Mouse (Mus musculus) spleen, adult 12 weeks (tissue): ENCODE data around the gene Gm20388.

Source experiments
- DNase-seq: peaks from one replicate; pipeline ENCODE4 v3.0.0; 2022; ENCODE audit warnings: low spot score

The Gm20388 gene

DNA sequence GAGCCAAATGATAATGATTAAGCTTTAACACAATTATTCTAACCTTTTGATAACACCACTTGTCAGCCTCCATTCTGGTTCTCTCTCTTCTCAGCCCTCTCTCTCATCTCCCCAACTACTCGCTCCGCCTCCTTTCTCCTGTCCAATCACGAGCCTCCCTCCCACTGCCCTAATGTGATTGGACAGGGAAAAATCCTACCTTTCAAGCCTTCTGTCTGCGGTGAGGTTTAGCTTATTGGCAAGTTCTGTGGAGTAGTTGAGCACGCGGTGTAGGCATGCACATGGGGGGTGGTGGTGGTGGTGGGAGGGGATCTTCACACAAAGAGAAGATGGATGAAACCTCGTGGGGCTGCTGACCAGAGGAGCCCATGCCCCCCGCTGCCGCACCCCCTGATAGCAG lies 102.3 kb downstream of the Gm20388 start:
- no peak for DNase-seq

DNA sequence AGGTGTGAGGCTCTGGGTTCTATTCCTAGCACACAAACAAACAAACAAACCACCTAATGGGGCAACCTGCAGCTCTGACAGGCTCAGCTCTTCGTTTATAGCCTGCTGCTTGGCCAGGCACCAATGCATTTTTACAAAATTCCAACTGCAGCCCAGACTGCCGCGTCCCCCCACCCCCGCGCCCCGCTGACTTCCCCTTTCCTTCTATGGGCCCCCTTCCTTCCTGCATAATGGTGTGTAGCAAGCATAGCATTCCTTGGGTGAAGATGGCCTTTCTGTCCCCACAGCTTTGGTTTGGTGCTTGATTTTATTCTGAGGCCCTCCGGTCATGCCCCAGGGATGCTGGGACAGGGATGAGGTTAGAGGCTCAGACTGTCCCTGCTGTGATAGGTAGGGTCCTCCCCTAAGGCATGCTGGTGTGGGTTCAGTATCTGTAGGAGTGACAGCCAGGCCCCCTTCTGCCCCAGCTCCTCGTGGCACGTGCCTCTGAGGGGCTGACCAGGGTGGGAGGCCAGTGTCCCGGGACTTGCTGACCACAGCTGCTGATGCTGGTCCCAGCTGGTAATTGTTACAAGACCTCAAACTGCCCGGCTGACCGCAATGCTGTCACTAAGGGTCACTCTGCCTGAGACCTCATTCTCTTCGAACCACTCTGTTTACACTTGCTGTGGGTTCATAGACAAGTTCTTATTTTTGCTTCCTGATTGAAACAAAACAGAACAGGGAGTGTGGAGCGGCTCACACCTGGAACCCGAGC lies 103.8 kb downstream of the Gm20388 start:
- no peak for DNase-seq

DNA sequence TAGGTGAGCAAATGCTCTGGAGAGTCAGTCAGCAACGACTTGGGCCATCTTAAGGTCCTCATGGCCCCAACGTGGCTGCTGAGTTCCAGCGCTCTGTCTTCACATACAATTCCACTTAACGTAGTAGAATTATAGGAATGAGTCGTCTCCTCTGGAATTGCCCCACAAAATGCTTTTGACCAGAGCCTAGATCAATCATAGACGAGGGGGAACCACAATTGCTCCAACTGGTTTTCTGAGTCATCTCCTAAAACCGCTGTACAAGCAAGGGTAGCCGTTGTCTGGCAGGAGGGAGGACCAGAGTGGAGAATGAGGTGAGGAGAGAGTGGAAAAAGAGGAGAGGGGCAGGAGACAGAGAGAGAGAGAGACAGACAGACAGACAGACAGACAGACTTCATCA lies 105.3 kb downstream of the Gm20388 start:
- no peak for DNase-seq

DNA sequence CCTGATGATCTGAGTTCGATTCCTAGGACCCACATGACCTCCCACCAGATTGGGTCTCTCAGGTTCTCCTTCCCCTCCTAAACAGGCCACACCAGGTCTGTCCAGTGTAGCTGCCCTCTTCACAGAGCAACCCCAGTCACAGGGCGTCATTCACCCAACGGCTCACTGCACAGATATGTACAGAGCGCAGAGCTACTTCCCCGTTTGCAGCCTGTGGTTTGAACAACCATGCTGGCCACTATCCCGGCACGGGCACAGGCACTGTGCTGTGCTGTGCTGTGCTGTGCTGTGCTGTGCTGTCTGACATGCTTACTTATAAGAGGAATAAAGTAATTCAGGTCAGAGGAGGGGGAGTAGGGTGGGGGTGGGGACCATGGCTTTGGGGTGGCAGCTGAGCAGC lies 105.8 kb downstream of the Gm20388 start:
- DNase-seq = no peak

DNA sequence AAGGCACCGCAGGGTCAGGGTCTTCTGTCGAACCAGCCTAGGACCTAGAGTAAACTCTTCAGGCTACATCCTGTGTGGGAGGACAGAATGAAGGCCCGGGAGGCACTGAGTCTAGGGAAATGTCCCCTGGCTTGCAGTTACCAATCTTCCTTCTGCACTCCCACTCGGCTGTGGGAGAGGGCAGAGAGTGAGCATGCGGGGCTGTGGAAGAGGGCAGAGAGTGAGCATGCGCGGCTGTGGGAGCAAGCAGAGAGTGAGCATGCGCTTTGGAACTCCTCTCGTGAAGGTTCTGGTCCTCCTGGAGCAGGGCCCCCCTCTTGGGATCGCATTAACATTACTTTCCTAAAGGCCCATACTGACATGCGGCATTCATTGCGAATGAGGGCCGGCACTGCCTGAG lies 106.7 kb downstream of the Gm20388 start:
- no peak for DNase-seq

DNA sequence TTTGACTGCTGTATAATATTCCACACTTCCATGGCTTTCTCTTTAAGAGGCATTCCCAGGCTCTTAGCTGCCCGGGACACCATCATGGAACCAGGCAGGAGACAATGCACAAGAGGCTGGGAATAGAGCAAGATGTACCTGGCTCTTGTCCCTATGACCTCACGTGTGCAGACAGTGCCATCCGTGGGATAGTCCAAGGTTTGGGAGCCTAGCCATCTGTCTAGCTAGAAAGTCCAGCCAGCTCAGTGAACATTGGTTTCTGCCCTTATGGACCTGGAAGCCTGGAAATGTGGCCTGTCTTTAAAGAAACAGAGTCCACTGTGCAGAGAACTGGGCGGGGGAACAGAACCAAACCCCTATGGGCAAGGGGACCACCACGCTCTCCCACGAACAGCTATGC lies 107.1 kb downstream of the Gm20388 start:
- DNase-seq = no peak

DNA sequence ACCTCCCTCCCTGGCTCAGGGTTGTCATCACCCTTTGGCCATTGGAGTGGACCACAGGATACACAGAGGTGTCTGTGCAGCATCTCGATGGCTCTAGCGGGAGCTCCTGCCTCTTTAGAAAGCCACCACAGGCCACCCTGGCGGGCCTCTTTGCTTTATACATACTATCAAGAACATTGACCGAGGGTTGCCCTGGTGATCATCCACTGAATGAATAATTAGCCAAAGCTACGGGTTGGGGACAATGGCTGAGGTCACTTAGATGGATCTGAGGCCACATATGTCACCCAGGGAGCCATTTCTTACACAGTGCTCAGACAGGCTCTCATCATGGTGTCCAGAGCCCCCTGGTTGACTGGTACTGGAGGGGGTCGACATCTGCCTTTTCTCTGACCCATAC lies 107.7 kb downstream of the Gm20388 start:
- no peak for DNase-seq

DNA sequence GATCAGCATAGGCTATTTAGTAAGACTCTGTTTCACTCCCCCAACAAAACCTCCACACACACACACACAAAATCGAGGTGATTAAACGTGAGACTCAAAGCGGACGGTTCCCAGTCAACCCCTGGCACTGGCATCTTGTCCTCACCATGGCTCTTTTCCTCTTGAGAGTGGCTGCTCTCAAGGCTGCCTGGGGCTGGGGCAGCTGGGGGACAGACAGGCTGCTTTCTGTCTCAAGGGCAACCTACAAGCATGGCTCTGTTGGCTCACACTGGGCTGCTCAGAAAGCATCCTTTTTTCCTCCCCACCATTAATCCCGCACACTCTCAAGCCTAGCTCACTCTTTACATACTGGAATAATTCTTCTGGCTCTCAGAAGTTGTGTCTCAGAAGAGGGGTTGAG lies 108.7 kb downstream of the Gm20388 start:
- no peak for DNase-seq

DNA sequence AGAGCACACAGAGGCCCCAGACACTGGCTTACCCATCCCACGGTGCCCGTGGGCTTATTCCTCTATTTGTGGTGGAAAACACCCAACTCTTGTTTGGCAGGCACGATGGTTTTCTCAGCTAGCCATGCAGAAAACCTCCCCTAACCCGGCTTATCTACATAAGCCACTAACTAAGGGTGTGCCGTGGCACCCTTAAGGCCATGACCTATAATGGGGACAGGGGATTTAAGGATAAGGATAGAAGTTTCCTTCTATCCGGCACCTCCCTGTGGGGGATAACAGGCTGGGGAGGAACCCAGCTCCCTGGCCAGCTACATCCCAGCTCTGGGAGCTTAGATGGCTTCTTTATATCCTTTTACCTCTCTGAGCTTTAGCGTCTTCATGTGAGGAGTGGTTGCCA lies 109.7 kb downstream of the Gm20388 start:
- DNase-seq = no peak

DNA sequence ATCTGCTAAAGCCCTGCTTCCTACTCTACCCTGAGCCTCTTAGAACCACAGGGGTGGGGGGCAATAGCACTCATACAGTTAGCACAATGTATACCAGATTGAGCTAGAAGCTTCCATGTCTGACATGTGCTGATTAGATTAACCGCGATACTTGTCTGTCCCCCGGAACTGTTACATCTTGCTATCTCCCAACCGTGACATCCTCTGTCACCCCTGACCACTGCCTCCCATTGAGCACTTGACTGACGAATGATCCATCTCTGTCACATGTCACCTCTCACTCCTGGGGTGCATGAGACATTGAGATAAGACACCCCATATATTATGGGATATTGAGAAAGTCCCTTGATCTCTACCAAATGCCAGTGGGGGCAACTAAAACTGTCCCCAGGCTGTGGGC lies 115.6 kb downstream of the Gm20388 start:
- DNase-seq = no peak

DNA sequence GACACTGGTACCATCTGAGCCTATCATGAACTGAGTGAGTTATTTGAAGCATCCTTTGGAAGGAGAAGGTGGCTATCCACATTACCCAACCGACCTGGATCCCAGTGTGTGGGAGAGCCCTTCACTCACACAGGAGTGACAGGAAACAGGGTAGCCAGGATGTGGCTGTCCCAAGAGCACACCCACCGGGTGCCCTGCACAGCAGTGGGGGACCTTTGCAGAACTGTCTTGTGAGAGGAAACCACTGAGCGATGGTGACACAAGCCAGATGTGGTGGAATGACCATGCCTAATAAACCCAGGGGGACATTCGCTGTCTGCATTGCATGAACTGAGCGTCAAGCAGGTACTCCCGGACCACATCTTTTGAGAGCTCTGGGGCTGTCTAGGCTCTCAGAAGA lies 116.3 kb downstream of the Gm20388 start:
- DNase-seq = no peak

DNA sequence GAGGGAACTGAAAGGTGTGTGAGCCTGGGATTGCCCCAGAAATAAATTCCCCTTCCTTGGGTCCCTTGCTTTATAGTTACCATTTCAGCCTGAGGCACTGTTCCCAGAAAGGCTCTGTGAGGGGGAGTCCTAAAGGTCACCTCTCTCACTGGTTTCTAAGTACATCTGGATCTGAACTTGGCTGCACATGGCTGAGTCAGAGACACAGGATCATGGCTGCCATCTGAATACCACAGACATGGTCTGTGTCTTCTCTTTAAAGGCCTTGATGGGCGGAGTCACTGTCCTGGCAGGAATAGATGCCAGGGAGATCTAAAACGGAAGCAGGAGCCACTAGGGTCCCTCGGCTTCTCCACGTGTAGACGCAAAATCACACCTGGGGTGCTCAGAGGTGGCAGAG lies 119.8 kb downstream of the Gm20388 start:
- DNase-seq = no peak

DNA sequence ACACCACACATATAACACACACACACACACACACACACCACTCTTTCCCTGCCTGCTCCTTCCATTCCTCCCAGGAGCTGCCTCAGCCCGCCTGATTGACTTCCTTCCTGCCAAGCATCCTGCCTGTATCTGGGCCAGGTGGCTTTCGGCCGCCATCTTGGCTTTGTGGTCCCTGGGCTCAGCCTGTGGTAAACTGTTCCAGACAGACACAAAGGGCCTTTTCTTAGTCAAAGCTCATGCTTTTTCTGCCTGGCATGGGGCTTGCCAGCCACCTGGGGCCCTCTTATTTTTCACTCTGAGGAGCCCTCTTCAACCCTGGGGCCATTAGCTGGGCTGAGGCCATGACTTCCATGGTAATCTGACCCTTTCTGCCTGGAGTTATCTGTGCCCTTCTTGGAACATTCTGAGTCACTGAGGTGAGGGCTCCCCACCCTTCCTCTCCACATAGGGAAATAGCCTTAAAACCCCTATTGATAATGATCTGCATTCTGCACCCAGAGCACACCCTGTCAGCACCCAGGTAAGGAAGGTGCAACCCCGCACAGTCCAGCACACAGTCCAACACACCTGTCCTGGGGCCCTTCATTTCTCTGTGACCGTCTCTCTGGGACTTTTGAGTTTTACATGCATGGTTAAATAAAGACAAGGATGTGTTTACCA lies 122.0 kb downstream of the Gm20388 start:
- DNase-seq = no peak

DNA sequence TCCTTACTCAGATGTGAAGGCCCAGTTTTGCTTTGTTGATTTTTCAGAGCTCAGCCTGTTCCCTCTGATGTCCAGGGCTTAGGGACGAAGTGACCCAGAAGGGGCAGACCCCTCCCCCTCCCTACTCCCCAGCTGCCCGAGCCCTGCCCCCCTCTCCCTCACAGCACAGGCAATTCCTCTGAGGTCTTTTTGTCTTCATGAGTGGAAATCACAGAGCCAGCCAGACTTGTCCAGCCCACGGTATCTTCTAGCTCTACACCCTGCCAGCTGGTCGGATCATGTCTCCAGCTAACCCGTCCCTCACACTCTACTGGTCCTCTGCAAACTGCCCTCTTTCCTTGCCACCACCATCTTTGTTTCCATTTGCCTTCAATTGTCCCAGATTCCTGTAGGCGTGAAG lies 123.8 kb downstream of the Gm20388 start:
- no peak for DNase-seq

DNA sequence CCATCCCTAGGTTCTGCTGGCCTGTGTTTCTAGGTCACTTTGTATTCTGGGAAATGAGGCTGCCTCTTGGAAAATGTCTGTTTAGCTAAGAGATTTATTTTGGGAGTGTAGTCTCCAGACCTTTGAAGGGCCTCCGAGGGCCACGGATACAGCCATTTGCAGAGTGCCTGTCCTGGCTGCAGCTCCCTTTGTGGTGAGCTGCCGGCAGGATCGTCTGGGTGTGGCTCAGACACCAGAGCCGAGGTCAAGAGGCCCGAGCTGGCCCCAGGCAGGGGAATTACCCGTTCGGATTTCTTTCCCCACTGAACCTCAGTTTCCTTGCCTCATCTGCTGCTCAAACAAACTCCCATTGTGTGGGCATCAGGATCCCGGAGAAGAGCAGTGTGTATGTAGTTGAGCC lies 125.5 kb downstream of the Gm20388 start:
- DNase-seq = no peak

DNA sequence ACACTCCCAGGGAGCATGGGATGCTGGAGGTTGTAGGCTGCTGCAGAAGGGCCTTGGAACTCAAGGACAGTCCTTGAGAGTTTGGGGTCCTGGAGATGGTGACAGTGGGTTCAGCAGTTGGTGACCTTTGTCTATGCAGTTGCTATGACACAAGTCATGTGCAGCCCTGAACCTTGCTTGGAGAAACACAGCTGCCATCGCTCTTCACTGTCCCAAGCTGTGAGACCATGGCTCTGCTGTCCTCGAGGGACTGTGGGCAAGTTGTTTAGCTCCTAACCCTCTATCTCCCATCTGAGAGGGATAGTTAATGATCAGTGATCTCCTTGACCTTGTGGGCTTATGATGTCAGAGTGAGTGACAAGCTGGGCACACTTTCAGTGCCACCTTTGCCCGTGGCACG lies 125.9 kb downstream of the Gm20388 start:
- no peak for DNase-seq

DNA sequence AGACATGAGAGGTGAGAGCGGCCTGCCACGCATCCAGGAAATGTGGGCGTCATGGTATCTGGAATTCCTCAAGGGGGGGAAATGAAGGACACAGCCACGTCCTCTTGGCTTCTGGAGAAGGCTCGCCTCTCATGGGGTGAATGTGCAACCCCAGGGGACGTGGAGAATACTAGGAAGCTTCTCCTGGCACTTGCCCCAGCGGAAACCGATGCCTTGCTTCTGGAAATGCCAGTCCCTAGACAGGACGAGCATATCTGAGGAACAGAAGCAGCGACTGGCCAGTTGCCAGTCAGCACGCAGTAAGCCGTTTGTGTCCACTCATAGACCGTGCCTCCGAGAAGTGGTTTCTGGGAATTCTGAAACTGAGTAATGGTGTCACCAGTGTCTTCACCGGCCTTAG lies 126.6 kb downstream of the Gm20388 start:
- no peak for DNase-seq

DNA sequence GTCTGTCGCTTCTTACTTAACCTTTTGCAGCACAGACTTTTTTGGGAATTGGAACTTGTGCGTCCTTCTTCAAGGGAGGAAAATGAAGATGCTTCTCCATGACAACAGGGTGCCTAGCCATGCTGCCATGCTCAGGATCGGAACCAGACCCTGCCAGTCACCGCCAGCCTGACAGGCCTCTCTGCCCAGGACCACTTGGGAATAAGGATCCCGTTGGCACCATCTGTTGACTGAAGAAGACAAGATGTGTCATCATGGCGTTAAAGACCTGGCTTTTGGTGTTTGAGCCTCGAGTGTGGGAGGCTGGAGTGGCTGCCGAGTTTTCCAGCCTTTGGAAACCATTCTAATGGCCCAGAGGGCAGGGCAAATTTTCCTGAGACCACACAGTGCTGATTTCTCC lies 127.0 kb downstream of the Gm20388 start:
- DNase-seq = no peak

DNA sequence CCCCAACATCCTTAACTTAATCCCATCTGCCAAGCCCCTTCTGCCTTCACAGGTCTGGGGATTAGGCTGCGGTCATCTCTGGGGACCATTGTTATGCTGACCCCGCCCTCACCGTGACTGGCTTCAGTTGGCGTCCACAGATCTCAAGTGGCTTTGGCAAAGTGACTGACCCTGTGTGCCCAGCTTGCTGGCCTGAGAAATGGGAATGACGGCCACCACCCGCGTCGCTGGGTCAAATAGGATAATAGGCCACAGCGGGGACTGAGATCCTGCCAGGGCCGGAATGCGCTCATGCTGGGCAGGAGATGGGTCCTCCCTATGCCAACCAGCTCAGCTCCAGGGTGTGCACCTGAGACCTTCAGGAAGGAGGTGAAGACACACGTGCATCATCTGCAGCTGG lies 128.1 kb downstream of the Gm20388 start:
- DNase-seq = no peak

DNA sequence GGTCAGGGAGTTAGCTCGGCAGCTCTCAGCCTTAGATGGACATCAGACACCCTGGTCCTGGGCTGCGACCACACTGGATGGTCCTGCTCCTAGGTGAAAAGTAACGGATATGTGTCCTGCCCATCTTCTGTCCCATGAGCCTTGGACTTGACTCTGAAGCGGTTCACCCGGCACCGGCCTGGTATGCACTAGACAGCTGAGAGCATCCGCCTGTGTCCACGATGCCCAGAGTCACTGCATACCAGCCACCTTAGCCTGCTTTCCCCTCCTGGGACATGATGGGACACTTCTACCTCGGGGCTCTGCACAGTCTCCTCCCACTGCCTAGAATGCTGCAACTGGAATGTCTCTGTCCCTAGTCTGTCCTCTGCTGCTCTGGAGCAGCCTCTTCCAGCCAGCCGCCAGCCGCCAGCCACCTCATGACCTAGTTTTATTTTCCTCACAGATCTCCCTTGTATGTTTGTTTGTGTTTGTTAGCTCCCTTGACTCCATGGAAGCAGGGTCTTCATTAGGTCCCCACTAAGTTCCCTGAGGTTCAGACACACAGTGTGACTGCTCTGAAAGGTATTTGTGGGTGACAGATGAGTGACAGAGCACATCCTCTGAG lies 128.8 kb downstream of the Gm20388 start:
- DNase-seq = no peak

DNA sequence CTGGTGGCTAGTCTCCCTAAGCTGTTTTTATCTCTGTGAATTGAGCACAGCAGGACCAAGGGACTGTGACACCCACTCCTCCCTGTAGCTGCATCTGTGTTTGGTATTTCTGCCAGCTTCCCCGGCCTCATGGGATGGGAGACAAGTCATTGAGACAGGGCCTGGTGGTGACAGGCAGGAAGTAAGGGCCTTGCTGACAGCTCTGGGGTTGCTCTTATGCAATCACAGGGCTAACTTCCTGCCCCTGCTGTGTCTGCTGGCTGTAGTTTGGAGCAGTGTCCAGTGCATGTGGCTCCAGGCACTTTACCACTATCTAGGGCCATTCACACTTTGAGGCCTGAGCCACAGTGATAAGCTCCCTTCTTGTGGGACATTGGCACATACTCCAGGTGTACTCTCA lies 130.2 kb downstream of the Gm20388 start:
- DNase-seq = no peak

DNA sequence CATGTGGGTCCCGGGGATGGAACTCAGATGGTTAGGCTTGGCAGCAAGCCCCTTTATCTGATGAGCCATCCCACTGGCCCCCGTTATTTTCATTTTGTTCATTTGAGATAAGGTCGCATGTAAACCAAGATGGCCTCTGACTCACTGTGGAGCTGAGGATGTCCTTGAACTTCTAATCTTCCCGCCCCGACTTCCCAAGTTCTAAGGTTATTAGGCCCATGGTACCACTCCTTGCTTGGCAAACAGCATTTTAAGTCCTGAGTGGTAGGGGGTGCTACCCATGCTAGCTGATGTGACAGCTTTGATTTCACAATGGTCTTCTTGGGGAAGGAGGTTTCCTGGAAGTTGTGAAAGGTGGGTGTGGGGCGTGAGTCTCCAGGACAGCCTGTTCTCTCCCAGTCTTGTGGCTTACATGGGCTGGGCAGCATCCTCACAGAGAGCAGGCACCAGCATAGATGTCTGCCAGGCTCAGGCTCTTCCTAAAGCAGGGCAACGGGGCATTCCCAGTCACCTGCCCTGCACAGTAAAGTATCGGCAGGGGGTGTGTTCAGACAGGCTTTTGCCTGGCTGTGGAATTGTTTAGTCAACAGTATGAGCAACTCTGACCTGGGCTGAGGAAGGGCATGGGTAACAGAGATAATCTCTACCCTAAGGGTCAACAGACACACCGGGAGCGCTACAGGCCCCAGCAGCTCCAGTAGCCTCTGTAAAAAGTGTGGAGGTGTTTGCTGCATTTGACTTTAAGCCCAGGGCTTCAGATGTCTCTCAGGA lies 132.1 kb downstream of the Gm20388 start:
- no peak for DNase-seq

DNA sequence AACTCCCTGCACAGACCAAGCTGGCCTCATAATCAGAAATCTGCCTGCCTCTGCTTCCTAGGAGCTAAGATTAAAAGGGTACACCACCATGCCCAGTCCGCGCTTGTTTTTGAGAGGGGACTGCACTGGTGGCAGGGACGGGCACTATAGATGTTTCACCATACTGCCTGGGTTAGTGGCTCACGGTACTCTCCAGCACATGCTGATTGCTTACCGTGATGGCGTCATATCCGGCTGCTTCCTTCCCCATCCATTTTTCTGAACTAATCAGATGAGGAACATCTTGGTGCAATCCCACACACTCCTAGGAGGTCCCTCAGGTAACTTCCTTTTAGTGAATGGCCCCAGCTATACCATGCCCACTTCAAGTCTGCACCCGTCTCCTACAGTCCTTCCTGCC lies 134.3 kb downstream of the Gm20388 start:
- no peak for DNase-seq
